Mouse (Mus musculus) v-Abl transformed pro-B cells (cell line): ENCODE results near the gene Nppb.

Experiments
- in situ Hi-C, 2 experiments: fragments of 400-800 bp; cut with MboI; formaldehyde crosslinking; loops; one replicate each; pipeline ENCODE4 v1.15.1; 2025; ENCODE audit not compliant: unreplicated experiment in 2 of 2

Nppb gene

GRCm38 (mm10) chr4:148035440-148035839, 49.9 kb downstream of the Nppb start:
- in situ Hi-C loops = loop anchor here in 1 of 2 experiments (5.0 kb wide), 1 partner anchor 52 kb away; the partner anchor contains the start of gene Agtrap
